Mouse (Mus musculus) heart, postnatal 10 days (tissue): Measurements from ENCODE around the gene Atp6v1g2. TPM values are rescaled to one million over a fixed set of nuclear protein-coding genes. Genes with fewer than 3 reads are reported as not detected.

ENCODE experiments used
- DNase-seq, 2 experiments: peaks; one replicate each; pipeline ENCODE4 v3.0.0; 2021
- intact Hi-C: fragments of 180-260 bp; cut with DNase I; formaldehyde crosslinking; loops from one replicate; pipeline ENCODE4 v1.15.1; 2025
- total RNA-seq, 2 experiments: library from RNA; stranded (reverse); gene quantifications; 2 replicates each; pipeline ENCODE4 v1.2.3; 2021

Gene Atp6v1g2
- total RNA-seq, 2 experiments from 2014 or later, result 4.9 to 5.7 TPM

DNA sequence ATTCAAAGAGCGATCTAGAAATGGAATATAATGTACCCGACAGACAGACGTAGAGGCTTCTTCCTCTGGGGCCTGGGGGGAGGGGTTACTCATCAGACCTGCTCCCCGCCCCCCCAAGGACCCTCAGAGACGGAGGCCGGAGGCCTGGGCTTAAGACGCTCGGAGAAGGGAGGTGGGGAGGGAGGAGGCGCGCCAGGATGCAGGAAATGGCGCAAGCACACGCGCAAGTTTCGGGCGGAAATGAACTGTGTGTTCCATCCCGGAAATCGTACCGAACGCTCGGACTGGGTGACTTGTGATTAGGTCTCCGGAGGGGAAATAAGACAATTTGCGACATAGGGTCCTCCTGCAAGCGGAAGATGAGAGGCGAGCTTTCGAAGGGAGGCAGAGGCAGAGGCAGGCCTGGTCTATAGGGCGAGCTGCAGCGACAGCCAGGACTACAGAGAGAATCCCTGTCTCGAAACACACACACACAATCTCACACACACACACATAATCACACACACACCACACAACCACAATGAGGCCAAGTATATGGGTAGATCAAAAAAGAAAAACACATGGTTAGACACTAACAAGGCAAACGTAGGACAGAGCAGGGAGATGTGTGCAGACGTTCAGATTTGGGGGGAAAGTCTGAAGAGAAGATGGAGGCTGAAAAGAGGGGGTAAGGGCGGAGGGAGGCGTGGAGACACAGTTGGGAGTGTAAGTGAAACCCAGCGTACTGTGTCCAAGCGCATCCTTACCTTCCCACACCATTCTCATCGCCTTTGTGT lies 2.3 kb downstream of the Atp6v1g2 start, which contains the start of gene Nfkbil1:
Gene Nfkbil1 (minus strand): TSS at position 179 of the 776 bp plus-strand sequence.
- intact Hi-C loops, result loop anchor here (1.0 to 10.0 kb wide), 4 partner anchors 58 to 391 kb away; partner anchors contain the start of genes Csnk2b, Gpank1 and Vars
- DNase-seq, result peak; percentile 93 to 94

GRCm38 (mm10) chr17:35236390-35236746 lies 2.9 kb downstream of the Atp6v1g2 start:
- intact Hi-C loops, result loop anchor here (1.0 to 10.0 kb wide), 4 partner anchors 58 to 392 kb away; partner anchors contain the start of genes Csnk2b, Gpank1 and Vars
- DNase-seq, result peak; percentile 98 to 99

DNA sequence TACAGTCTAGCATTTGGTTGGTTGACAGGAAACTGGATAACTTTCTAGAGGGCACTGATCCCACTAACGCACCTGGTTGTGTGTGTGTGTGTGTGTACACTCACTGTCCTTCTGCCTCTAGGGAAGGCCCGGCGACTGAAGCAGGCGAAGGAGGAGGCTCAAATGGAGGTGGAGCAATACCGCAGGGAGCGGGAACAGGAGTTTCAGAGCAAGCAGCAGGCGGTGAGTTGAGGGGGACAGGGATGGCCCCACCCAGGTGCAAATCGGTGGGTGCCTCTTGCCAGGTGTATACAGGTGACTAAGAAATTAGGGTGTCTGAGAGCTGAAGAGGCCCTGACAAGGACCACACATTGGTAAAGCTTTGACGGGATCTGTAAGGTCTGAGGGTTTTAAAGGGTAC lies 3.5 kb downstream of the Atp6v1g2 start:
- peak in 1 of 2 experiments; percentile 5 for DNase-seq

DNA sequence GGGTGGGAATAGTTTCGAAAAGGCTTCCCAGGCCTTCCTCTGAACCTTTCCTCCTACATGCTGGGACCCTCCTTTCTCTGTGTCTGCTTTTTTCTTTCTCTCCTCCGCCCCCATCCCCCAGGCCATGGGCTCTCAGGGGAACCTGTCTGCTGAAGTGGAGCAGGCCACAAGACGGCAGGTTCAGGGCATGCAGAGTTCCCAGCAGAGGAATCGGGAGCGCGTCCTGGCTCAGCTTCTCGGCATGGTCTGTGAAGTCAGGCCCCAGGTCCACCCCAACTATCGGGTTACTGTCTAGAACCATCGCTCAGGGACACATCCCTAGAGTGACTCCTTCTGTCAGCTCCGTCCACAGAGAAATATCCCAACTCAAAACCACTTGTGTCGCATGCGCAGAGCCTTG lies 4.0 kb downstream of the Atp6v1g2 start:
- DNase-seq, result no peak
- intact Hi-C loops, result loop anchor here (5.0 to 10.0 kb wide), 3 partner anchors 115 to 393 kb away; partner anchors contain the start of genes Csnk2b, Gpank1 and Vars

More for the DNA sequence above, 3.5 kb downstream of the Atp6v1g2 start:
- intact Hi-C loops, result loop anchor here (1.0 to 10.0 kb wide), 4 partner anchors 59 to 392 kb away; partner anchors contain the start of genes Csnk2b, Gpank1 and Vars

DNA sequence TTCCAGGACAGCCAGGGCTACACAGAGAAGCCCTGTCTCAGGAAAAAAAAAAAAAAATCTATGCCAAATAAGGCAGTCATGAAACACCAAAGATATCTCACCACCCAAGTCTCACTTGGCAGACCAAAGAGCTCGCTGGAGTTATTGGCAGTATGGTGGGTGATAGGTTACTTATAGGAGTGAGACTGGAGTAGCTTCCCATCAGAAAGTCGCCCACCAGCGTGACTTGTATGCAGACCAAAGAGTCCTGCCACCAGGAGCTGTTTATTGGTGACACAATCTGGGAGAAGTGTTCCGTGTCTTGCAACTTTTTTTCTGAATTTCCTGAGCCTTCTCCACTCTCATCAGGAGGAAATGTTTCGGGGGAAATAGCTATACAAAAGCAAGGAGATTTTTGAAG lies 6.2 kb downstream of the Atp6v1g2 start:
- intact Hi-C loops, result loop anchor here (5.0 to 10.0 kb wide), 3 partner anchors 117 to 395 kb away; partner anchors contain the start of genes Csnk2b, Gpank1 and Vars
- DNase-seq, result no peak

- peak in 1 of 2 experiments; percentile 59 for DNase-seq
- intact Hi-C loops, result no loop called here
These were observed 7.2 kb downstream of the Atp6v1g2 start for GRCm38 (mm10) chr17:35240384-35241304.

DNA sequence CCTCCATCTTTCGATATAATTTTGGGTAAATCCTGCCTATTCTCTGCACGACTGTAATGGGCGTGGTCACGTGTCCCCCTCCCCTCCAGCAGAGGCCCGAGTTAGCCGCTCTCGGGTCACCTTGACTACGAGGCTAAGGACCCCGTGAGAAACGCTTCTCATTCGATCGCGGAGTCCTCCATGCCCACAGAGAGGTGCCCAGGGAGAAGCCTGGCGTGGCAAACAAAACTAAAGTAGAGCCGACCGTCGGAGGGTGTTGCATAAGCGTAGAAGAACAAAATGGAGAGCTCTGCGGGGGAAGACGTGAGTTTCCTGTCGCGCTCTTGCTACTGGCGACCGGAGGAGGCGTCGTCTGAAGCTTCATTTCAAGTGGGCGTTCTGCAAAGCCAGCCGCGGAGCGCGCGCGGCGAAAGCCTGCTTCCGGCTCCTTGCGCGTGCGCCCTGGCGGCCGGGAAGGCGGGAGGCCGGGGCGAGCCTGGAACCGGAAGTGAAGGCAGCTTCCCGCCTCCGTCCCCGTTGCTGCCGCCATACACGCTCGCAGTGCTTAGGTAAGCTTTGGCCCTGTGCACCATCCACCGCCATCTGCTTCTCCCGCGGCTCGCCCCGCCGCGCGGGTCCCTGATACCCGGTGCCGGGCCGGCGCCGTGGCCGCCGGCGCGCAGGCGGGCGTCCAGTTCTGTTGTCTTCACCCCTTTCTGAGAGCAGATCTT lies 8.0 kb downstream of the Atp6v1g2 start, which contains the start of gene Ddx39b:
Gene Ddx39b (plus strand): TSS at position 442 of the 710 bp plus-strand sequence.
- intact Hi-C loops, result no loop called here
- DNase-seq, result peak; percentile 97

DNA sequence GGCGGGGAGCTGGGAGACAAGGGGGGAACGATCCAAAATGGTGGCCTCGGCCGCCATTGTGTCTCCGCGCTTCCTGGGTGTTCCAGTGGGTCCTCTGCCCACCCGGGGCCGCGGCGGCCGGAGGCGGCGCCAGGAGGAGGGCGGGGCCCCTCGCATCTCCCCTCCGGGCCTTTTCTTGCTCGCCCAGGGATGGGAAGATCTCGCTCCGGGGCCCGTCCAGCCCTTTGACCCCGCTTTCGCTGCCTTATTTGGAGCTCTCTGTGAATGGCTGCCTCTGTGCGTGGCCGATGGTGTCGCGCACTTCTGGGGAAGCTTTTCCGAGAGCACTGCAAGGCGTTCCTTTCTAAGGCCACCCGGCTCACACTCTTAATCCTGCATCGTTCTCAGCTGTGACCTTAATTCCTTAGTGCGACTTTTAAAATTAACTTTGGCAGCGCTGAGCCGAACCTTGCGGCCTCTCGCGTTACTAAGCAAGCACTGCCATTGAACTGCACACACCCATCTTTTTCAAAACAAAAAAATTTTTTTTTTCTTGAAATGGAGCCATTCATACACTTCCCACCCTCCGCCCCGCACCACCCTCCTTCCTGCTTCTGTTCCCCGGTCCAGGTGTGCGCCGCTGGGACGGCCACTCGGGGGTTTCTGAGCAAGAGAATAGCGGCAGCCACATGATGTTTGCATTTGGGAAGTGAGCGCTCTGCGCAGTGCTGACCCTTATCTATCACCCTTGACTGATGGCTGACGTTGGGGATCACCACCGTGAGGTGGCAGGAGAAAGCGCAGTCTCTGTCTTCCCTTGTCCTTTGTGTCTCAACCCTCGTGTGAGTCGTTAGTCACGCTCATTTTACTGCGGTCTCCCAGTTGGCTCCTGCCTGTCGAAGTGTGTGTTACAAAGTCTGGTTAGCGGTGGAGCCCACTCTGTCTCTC lies 8.8 kb downstream of the Atp6v1g2 start:
- intact Hi-C loops, result no loop called here
- DNase-seq, result peak; percentile 73 to 78

DNA sequence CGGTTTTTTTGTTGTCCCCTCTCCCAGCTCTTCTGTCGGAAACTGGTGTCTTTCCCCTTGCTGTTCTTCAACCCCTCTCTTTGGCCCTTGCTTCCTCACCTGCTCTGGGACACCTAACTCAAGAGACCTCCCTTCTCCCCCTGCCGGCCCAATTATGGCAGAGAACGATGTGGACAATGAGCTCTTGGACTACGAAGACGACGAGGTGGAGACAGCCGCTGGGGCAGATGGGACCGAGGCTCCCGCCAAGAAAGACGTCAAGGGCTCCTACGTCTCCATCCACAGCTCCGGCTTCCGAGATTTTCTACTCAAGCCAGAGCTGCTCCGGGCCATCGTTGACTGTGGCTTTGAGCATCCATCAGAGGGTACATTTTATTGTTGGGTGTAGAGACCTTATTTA lies 9.6 kb downstream of the Atp6v1g2 start:
- DNase-seq, result peak; percentile 76 to 81
- intact Hi-C loops, result no loop called here

DNA sequence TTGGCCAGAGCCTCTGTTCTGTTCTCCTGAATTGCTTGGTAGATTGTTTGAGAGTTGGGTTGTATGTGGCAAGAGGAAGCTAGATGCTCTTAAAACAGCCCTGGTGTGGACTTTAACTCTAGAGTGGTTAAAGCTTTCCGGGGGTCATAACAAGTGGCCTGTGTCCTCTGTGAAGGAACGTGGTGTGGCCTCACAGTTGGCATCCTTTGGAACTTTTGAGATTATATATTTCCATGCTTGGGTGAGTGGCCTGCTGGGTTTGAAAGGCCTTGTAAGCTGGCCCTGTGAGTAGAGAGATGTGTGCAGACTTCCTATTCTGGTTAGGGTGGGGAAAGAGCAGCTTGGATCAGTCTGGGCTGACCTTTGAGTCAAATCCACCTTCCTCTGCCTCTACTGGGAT lies 11.5 kb downstream of the Atp6v1g2 start:
- intact Hi-C loops, result no loop called here

DNA sequence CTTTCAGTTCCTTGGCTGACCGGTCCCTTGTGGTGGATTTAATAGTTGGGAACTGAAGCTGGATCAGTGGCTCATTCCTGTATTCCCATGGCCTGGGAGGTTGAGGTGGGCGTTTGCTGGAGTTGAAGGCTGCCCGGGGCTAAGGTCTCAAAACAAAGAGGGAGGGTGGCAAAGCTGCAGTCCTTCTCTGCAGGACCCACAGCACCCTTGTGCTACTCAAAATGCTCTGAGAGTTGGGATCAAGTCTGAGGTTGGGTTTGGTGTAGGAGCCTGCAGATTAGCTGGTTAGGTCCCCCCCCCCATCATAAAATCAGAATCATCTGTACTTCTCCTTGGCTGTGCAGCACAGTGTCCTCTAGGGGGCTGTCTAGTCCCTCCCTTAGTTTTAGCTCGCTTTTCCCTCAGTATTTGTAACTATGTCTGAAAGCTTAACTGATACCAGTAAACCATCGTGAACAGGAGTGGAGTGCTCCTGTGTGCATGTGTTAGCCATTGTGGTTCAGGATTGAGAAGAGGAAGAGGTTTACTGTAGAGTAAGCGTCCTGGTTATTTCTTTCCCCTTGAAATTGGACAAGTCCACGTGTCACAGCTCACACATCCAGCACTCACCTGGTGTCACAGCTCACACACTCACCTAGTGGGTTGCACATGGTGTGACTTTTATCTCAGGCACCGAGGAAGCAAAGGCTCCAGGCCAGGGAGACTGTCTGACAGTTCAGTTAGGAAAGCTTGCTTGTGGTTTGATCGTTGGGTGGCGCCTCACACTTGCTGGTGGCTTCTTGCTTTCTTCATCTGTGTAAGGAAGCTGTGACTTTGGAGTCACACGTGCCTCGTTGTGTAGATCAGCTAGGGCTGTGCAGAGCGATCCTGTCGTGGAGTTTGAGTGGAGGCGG lies 12.5 kb downstream of the Atp6v1g2 start:
- intact Hi-C loops, result no loop called here

More for the DNA sequence above, 11.5 kb downstream of the Atp6v1g2 start:
- no peak for DNase-seq

DNA sequence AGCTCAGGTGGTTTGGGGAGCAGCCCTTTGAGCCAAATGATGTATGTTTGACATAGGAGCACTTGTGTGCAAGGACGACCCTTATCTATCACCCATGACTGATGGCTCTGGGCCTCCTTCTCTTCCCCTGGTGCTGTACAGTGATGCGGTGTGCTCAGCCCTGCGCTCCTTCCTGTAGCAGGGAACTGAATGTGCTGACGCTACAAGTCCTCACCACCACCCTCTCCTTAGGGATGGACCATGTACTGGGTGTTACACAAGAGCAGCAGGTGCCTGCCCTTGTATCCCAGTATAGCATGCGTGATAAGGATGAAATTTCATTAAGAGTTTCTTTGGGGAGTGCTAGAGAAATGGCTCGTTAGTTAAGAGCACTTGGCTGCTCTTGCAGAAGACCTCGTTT lies 13.7 kb downstream of the Atp6v1g2 start:
- intact Hi-C loops, result no loop called here
- DNase-seq, result no peak

More for the DNA sequence above, 12.5 kb downstream of the Atp6v1g2 start:
- DNase-seq, result no peak

GRCm38 (mm10) chr17:35248986-35249385 lies 15.5 kb downstream of the Atp6v1g2 start:
- DNase-seq, result no peak
- intact Hi-C loops, result no loop called here

DNA sequence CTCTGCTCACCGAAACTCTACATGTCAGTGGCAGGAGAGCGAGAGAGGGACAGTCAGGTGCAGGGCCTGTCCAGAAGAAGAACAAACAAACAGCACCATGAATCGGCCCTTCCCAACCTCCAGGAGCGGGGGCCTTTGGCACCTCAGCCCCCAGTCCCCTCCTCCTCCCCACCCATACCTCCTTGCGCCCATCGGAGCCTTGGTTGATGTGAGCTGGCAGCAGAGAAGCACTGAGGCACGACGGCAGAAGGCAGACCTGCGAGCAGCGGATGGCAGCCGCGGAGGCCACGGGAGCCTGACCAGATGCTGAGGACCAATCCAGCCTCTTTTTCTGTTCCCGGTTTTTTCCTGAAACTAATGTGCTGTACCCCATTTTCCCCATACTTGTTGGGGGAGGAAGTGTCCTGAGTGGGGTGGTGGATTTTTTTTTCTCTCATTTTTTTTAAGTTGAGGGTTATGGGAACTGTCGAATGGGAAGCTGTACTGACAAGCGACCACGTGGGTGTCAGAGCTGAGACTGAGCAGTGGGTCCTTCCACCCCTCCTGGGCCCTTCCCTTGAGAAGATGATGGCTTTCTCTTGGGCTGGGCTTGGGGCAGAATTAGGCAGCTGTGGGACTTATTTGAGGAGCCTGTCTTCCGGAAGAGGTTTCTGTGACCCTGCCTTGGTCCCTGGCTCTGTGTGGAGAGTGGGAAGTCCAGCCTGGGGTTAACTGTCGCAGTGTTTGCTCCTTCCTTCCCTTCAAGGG lies 16.2 kb downstream of the Atp6v1g2 start:
- intact Hi-C loops, result no loop called here
- DNase-seq, result no peak

DNA sequence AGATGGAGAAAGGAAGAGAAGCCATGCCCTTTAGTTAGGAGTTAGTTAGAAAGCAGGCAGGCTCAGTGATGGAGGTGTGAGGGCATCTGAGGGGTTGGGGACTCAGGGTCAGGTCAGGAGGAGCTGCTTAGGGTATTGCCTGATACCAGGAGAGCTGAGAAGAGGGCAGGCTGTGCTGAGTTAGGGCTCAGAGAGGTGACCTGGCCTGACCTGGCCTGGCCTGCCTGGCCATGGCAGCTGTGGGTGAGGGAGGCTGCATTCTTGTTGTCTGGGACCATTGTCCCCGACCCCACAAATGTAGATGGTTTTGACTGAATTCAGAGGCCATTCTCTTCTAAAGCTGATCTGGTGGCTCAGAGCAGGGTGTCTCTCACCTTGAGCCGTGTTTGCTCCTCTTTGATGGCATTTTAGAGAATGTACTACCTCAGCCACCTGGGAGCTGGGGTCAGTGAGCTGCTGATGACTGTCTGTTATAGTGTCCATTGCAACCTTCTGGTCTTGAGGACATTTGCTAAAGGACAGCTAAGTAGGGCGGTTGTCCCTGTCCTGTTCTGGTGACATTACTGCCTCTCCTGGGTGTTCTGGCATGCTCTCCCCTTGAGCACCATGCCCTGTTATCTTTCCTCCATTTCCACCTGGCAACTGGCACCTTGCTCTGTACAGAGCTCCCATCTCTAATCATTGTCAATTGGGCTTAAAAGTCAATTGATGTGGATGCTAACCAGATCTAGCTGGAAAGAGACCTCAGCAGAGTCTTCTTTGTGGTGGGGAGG lies 17.1 kb downstream of the Atp6v1g2 start:
- intact Hi-C loops, result no loop called here
- no peak for DNase-seq

DNA sequence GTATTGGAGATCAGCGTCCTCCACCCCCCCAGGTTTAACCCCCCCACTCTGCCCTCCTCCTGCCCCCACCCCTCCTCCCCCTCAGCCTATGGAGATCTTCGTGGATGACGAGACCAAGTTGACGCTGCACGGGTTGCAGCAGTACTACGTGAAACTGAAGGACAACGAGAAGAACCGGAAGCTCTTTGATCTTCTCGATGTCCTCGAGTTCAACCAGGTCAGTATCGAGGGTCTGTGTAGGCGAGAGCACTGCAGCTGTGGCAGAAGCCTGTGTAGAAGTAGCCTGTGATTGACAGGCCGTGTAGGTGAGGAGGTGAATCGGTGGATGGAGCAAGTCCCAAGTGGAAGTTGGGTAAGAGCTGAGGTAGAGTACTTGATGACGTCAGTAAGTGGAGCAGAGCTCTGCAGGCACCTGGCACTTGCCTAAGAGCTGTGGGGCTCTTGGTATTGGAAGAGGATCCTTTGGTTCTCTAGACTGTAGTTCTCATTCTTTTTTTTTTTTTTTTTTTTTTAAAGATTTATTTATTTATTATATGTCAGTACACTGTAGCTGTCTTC lies 17.8 kb downstream of the Atp6v1g2 start:
- no peak for DNase-seq
- intact Hi-C loops, result no loop called here
